Mouse (Mus musculus) ovary, adult 10 weeks (tissue): ENCODE measurements around the gene Rhbdl1. TPM values are rescaled to one million over a fixed set of nuclear protein-coding genes. Genes with fewer than 3 reads are reported as not detected.

Experiments
- polyA plus RNA-seq: library from polyadenylated mRNA; stranded (reverse); fragments of 350-450 nt; fragmentation: Illumina TruSeq; extraction: RNeasy Lipid Tissue Mini Kit (QIAGEN cat#74804); gene quantifications from one replicate; pipeline ENCODE4 v1.2.3, GENCODE M21; 2014

Rhbdl1 gene
- polyA plus RNA-seq, 1 experiment from 2014 or later: not detected

Other genes with a start within 250 kb of the Rhbdl1 start
- gene Gng13, start 120.1 kb downstream of the Rhbdl1 start, polyA plus RNA-seq: not detected
- not detected for gene Chtf18, start 109.9 kb downstream of the Rhbdl1 start, polyA plus RNA-seq
- not detected for gene Rpusd1, start 109.6 kb downstream of the Rhbdl1 start, polyA plus RNA-seq
- not detected for gene Mslnl, start 101.3 kb downstream of the Rhbdl1 start, polyA plus RNA-seq
- 2.0 TPM for gene Msln, start 82.9 kb downstream of the Rhbdl1 start, polyA plus RNA-seq
- 0.80 TPM for gene Narfl, start 63.5 kb downstream of the Rhbdl1 start, polyA plus RNA-seq
- 1.4 TPM for gene Haghl, start 51.6 kb downstream of the Rhbdl1 start, polyA plus RNA-seq
- 0.43 TPM for gene Ccdc78, start 50.7 kb downstream of the Rhbdl1 start, polyA plus RNA-seq
- gene Fam173a, start 44.4 kb downstream of the Rhbdl1 start, polyA plus RNA-seq: not detected
- not detected for gene AC134908.4, start 41.6 kb downstream of the Rhbdl1 start, polyA plus RNA-seq
- gene Metrn, start 40.2 kb downstream of the Rhbdl1 start, polyA plus RNA-seq: 0.26 TPM
- 0.94 TPM for gene Fbxl16, start 28.2 kb downstream of the Rhbdl1 start, polyA plus RNA-seq
- 0.29 TPM for gene Wdr24, start 13.7 kb downstream of the Rhbdl1 start, polyA plus RNA-seq
- 1.5 TPM for gene Jmjd8, start 8.4 kb downstream of the Rhbdl1 start, polyA plus RNA-seq
- 2.7 TPM for gene Stub1, start 3.9 kb downstream of the Rhbdl1 start, polyA plus RNA-seq
- gene Gm20683, start 4.5 kb upstream of the Rhbdl1 start, polyA plus RNA-seq: not detected
- 8.3 TPM for gene Rhot2, start 7.6 kb upstream of the Rhbdl1 start, polyA plus RNA-seq
- gene Wdr90, start 24.2 kb upstream of the Rhbdl1 start, polyA plus RNA-seq: 1.0 TPM
- not detected for gene Mcrip2, start 31.5 kb upstream of the Rhbdl1 start, polyA plus RNA-seq
- gene Mettl26, start 37.8 kb upstream of the Rhbdl1 start, polyA plus RNA-seq: 10.6 TPM
- not detected for gene Wfikkn1, start 43.6 kb upstream of the Rhbdl1 start, polyA plus RNA-seq
- gene Rab40c, start 82.4 kb upstream of the Rhbdl1 start, polyA plus RNA-seq: 1.1 TPM
- 27.4 TPM for gene Pigq, start 107.6 kb upstream of the Rhbdl1 start, polyA plus RNA-seq
- gene Nhlrc4, start 107.7 kb upstream of the Rhbdl1 start, polyA plus RNA-seq: 0.29 TPM
- not detected for gene A930017K11Rik, start 115.3 kb upstream of the Rhbdl1 start, polyA plus RNA-seq
- 0.51 TPM for gene Capn15, start 148.5 kb upstream of the Rhbdl1 start, polyA plus RNA-seq
- 2.5 TPM for gene Rab11fip3, start 232.3 kb upstream of the Rhbdl1 start, polyA plus RNA-seq